Mouse (Mus musculus): ENCODE measurements around the gene Cyp4f39. TPM values are rescaled to one million over a fixed set of nuclear protein-coding genes. Genes with fewer than 3 reads are reported as not detected.
A peak's percentile ranks its signal among the peaks of the same experiment; 100 is the strongest.
"Not testable (repeated sequence)": the region's sequence is repeated elsewhere in the genome, so short reads cannot be mapped to it uniquely, and the experiment has no call there.

Gene Cyp4f39
- polyA plus RNA-seq, 1 experiment from 2014 or later: 0.45 TPM

DNA sequence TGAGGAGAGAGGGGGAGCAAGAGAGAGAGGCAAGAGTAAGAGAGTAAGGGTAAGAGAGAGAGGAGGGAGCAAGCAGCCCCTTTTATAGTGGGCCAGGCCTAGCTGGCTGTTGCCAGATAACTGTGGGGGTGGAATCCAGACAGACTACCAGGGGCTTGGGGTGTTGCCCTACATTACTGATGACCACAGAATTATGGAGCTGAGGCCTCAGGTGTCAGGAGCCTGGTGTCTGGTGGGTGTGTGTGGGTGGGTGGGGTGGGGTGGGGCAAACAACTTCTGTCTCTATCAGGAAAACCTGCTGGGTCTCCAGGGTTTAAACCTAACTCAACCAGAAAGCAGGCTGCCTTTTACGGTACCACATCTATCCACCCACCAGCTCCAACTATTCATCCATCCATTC lies 24.7 kb downstream of the Cyp4f39 start:
- Histone ChIP-seq H3K9me3 (no peaks in the 10 kb centered on the region), H3K27me3 (peaks cover 12% of the 10 kb centered on the region), H3K27ac (replicated peaks) (no peak overlapping the region), H3K9ac (no peak overlapping the region), H3K4me2 (no peak overlapping the region), H3K36me3 (no peaks in the 10 kb centered on the region), H3K4me3 (no peak overlapping the region), H3K4me1 (replicated peaks) (no peaks in the 10 kb centered on the region)
- no peak for ATAC-seq (ENCODE audit: low read depth)
- 96% methylated on average over 1 of the region's 1 CpGs for WGBS

DNA sequence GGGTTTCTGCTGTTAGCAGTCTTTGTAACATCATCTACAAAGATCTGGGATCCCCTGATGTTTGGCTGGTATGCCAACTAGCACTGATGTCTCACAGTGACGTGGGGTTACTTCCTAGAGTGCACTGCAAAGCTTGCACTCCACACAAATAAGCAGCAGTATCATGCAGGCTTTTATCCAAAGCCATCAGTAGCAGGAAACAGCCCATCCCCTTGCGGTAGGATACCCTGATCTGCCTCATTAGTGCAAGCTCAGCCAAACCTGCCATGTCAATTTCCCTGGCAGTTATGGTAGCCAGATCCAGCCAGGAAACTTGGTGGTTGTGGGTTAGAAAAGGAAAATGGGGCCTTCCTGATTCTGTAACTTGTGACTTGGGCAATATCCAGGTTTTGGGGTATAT lies 26.2 kb downstream of the Cyp4f39 start:
- Histone ChIP-seq H3K27ac (replicated peaks) (no peak overlapping the region), H3K4me3 (no peak overlapping the region), H3K4me2 (no peak overlapping the region), H3K36me3 (no peaks in the 10 kb centered on the region), H3K4me1 (replicated peaks) (peaks cover 4% of the 10 kb centered on the region; the same call in 1 of the 2 replicates), H3K9me3 (no peaks in the 10 kb centered on the region), H3K9ac (no peak overlapping the region), H3K27me3 (peaks cover 14% of the 10 kb centered on the region)
- no peak for ATAC-seq (ENCODE audit: low read depth)
- WGBS: 75% methylated on average over 2 of the region's 2 CpGs

DNA sequence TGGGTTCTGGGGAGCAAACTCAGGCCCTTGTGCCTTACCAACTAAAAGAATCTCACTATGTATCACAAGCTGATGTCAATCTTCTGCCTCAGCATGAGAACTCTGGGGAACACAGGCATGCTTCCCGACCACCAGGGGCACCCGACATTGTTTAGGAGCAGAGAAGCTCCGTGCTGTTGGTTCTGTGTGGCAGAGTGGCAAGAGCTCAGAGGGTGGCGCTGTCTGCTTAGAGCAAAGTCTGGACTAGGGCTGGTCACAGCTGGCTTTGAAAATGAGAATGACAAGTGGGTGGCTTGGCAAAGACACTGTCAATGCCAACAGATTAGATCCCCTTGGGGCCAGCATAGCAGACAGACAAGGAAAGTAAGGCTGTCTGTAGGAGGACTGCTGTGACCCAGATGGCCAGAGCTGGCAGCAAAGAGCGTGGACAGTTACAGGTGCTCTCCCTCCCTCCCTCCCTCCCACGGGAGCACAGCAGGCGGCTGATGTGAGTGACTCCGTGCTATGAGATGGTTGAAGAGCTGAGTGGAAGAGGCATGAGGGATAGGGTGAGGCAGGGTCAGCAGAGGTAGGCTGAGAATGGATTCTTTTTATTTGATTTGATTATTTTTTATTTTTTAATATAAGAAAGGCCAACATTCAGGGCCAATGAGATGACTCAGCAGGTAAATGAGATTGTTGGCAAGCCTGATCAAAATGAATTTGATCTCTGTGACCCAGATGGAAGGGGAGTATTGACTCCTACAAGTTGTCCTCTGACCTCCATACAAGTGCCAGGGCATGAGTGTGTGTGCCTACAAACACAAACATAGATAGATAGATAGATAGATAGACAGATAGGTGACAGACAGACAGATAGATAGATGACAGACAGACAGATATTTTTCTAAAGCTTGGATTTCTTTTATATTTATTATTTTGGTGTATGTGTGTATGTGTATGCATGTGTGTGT lies 27.3 kb downstream of the Cyp4f39 start:
- H3K36me3 ChIP-seq: no peaks in the 10 kb centered on the region
- H3K9ac ChIP-seq: no peak overlapping the region
- H3K27me3 ChIP-seq: peaks cover 14% of the 10 kb centered on the region
- H3K27ac ChIP-seq (replicated peaks): no peak overlapping the region
- 18% methylated on average over 8 of the region's 8 CpGs for WGBS
- no peaks in the 10 kb centered on the region for H3K9me3 ChIP-seq
- no peak overlapping the region for H3K4me2 ChIP-seq
- H3K4me1 ChIP-seq (replicated peaks): peaks cover 4% of the 10 kb centered on the region; the same call in 1 of the 2 replicates
- no peak overlapping the region for H3K4me3 ChIP-seq
- ATAC-seq (ENCODE audit: low read depth): no peak

DNA sequence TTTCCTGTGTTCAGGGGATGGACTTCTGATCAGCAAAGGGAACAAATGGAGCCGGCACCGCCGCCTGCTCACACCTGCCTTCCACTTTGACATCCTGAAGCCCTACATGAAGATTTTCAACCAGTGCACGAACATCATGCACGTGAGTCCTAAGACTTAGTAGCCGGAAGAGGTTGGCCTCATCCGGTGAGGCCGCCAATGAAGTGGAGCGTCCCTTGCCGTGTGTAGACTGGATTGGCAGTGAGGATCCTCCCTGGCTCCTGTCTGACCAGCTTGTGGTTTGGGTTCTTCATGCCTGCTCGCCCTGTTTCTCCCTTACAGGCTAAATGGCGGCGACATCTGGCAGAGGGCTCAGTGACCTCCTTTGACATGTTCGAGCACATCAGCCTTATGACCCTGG lies 29.2 kb downstream of the Cyp4f39 start:
- no peak for ATAC-seq (ENCODE audit: low read depth)
- H3K36me3 ChIP-seq: no peaks in the 10 kb centered on the region
- WGBS: 81% methylated on average over 14 of the region's 14 CpGs
- no peaks in the 10 kb centered on the region for H3K9me3 ChIP-seq
- no peak overlapping the region for H3K4me2 ChIP-seq
- no peak overlapping the region for H3K27ac ChIP-seq (replicated peaks)
- H3K4me1 ChIP-seq (replicated peaks): peaks cover 4% of the 10 kb centered on the region; the same call in 1 of the 2 replicates
- H3K4me3 ChIP-seq: no peak overlapping the region
- peaks cover 21% of the 10 kb centered on the region for H3K27me3 ChIP-seq
- no peak overlapping the region for H3K9ac ChIP-seq

DNA sequence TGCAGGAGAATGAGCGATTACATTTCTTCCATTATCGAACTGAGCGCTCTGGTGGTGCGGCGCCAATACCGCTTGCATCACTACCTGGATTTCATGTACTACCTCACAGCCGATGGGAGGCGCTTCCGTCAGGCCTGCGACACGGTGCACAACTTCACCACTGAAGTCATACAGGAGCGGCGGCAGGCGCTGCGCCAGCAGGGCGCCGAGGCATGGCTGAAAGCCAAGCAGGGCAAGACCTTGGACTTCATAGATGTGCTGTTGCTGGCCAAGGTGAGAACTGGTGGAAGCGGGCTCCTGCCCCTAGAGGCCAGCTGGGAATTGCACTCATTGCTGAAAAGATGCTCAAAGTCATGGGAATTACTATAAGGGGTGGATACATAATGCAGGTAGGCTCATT lies 30.7 kb downstream of the Cyp4f39 start:
- WGBS: 18% methylated on average over 18 of the region's 18 CpGs
- Histone ChIP-seq H3K9me3 (no peaks in the 10 kb centered on the region), H3K27me3 (peaks cover 21% of the 10 kb centered on the region), H3K4me2 (peak overlapping the region; percentile 48), H3K36me3 (no peaks in the 10 kb centered on the region), H3K4me3 (peak overlapping the region; percentile 19), H3K27ac (replicated peaks) (no peak overlapping the region), H3K4me1 (replicated peaks) (peaks cover 4% of the 10 kb centered on the region; the same call in 1 of the 2 replicates), H3K9ac (no peak overlapping the region)
- peak; percentile 86 for ATAC-seq (ENCODE audit: low read depth)

DNA sequence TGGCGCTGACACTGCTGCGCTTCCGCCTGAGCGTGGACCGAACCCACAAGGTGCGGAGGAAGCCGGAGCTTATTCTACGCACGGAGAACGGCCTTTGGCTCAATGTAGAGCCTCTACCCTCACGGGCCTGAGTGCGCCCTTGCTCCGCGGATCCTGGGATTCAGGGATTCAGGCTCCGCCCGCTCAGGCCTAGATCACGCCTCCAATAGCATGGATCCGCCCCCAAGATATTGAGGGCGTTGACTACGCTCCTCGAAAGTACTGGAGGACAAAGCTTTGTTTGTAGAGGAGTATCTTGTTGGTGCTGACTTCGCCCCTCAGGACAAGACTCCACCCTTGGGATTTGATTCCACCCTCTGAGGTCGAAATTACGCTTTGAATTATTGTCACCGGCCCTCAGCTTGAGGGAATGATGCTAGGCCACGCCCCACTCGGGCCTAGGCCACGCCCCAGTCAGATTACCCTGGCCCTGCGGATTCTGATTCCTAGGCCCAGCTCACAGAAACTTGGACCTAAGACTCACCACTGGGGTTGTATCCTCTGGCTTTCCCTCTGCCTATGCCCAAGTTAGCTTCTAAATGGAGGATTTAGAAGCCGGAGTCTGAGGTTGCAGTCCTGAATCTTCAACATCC lies 39.9 kb downstream of the Cyp4f39 start:
- peak overlapping the region; percentile 27; the same call in 1 of the 2 replicates for H3K9ac ChIP-seq
- H3K27me3 ChIP-seq: peaks cover 26% of the 10 kb centered on the region
- 7% methylated on average over 30 of the region's 30 CpGs for WGBS
- no peak for ATAC-seq (ENCODE audit: low read depth)
- H3K4me3 ChIP-seq: peak overlapping the region; percentile 29
- H3K4me2 ChIP-seq: peak overlapping the region; percentile 52
- no peaks in the 10 kb centered on the region; the same call in 1 of the 2 replicates for H3K4me1 ChIP-seq (replicated peaks)
- H3K27ac ChIP-seq (replicated peaks): no peak overlapping the region
- H3K36me3 ChIP-seq: no peaks in the 10 kb centered on the region
- H3K9me3 ChIP-seq: 0 out of 2 replicates have a peak, but pooled peaks cover 4% of the 10 kb centered on the region

DNA sequence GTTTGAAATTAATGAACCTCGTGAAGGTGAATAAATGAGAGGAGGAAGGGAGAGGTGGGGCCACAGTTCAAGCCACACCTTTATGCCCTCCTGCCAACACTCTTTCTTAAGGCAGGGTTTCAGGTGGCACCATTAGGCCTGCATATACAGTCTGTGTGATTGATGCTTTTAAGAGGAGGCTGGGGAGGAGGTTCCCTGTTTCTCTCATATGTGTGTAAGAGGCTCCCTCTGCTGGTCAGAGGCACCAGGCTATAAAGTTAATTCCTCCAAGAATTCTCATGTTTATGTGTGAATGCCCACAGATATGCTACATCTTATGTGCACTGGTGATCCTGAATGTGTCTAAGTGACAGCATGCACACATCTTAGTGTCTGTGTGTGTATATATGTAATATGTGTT lies 42.1 kb downstream of the Cyp4f39 start:
- Histone ChIP-seq H3K4me3 (no peak overlapping the region), H3K4me2 (no peak overlapping the region), H3K27ac (replicated peaks) (no peak overlapping the region), H3K9ac (no peak overlapping the region), H3K4me1 (replicated peaks) (no peaks in the 10 kb centered on the region; the same call in 1 of the 2 replicates), H3K9me3 (0 out of 2 replicates have a peak, but pooled peaks cover 4% of the 10 kb centered on the region), H3K27me3 (peaks cover 26% of the 10 kb centered on the region), H3K36me3 (no peaks in the 10 kb centered on the region)
- WGBS: 68% methylated on average over 1 of the region's 1 CpGs
- ATAC-seq (ENCODE audit: low read depth): peak; percentile 74

DNA sequence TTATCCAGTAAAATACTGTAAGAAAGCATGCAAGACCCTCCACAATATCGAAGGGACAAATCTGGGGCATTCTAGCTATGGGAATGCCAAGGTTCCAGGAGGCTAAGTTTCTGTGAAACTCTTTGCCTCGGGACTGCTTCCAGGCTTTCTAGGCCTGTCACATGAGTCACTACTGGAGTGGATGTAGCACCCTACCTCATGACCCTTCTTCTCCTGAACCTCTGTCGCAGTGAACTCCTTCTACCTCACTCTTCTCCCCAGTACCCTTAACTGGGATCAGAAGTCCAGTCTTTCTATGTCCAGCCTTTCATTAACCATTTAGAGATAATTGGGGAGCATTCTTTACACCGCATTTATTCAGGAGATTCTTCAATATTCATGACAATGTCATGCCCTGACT lies 48.0 kb downstream of the Cyp4f39 start:
- H3K9me3 ChIP-seq; H3K27me3 ChIP-seq; ATAC-seq (ENCODE audit: low read depth); H3K4me1 ChIP-seq (replicated peaks); H3K9ac ChIP-seq; H3K4me2 ChIP-seq; H3K36me3 ChIP-seq; H3K4me3 ChIP-seq; H3K27ac ChIP-seq (replicated peaks): not testable (repeated sequence)
- 88% methylated on average over 4 of the region's 4 CpGs for WGBS

DNA sequence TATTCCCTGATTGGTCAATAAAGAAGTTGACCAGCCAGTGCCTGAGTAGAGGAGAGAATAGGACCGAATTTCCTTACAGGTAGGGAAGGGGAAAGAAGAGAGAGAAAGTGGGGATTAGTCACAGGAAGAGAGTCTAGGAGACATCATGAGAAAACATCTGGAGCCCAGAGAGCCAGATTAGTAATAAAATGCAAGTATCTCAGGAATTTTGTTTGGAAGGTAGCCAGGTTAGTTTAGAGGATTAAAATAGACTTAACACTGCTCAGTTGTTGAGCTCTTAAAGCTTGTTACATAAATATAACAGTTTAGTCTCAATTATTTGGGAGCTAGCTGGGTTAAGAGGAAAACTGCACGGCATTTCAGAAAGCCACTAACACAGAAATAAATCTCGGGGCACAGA lies 48.5 kb downstream of the Cyp4f39 start:
- no peak overlapping the region for H3K9ac ChIP-seq
- no peak overlapping the region for H3K27ac ChIP-seq (replicated peaks)
- H3K27me3 ChIP-seq: no peaks in the 10 kb centered on the region
- no peak for ATAC-seq (ENCODE audit: low read depth)
- H3K4me1 ChIP-seq (replicated peaks): peaks cover 10% of the 10 kb centered on the region; the same call in 1 of the 2 replicates
- WGBS: 80% methylated on average over 3 of the region's 3 CpGs
- H3K36me3 ChIP-seq: no peaks in the 10 kb centered on the region
- H3K4me2 ChIP-seq: no peak overlapping the region
- no peak overlapping the region for H3K4me3 ChIP-seq
- H3K9me3 ChIP-seq: no peaks in the 10 kb centered on the region

DNA sequence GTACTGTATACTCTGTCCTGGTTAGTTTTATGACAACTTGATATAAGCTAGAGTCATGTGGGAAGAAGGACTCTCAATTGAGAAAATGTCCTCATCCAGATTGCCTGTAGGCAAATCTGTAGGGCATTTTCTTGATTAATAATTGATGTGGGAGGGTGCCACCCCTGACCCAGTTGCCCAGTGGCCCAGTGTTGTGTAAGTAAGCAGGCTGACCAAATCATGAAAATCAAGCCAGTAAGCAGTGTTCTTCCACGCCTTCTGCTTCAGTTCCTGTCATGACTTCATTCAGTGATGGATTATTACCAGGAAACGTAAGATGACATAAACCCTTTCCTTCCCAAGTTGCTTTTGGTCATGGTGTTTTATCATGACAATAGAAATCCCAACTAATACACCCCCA lies 50.6 kb downstream of the Cyp4f39 start:
- WGBS: 74% methylated on average over 2 of the region's 2 CpGs

DNA sequence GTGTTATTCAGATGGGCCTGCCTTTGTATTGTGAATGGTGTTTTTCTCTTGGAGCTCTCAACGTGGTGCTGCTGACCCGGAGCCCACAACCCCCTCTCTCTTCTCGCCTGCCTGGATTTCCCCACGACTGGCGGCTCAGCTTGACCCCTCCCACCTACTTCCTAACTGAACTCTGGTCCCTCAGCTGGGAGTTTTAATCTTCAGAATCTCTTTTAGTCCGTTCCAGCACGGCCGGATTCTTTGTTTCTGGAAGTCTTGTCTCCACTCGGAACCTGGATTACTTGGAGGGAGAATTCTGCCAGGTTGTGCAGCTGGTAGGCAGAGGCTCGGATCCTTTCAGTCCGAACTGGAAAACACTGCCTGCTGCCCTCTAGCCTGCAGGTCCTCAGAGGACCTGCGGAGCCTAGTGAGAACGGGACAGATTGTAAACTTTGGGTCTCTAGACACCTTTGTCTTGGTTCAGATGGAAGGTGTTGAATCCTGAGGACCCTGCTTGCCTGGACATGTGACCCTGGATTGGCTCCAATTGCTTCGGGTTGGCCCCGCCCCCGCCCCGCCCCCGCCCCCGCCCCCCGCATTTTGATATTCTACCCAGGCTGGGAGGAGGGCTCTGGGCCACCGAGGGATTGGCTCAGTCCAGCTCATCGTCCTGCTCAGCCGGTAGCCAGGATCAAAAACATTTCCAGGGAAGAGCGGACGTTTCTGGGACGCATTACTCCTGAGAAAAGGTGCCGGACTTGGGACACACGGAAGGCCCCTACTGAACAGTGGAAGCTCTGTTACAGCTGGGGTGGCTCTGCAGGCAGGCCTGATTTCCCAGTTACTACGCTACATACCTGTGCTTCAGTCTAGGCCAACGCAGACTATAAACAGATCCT lies 53.6 kb downstream of the Cyp4f39 start, which contains the start of gene Cyp4f17:
Cyp4f17 (plus strand) TSS at position 200 of the 878 bp plus-strand sequence.
- Histone ChIP-seq H3K4me2 (peak within 1 kb of the TSS; percentile 85), H3K36me3 (peaks cover 5% of the 10 kb centered on the region; the same call in 1 of the 2 replicates), H3K27me3 (no peaks in the 10 kb centered on the region), H3K9me3 (no peaks in the 10 kb centered on the region), H3K4me1 (replicated peaks) (peaks cover 21% of the 10 kb centered on the region), H3K9ac (peak within 1 kb of the TSS; percentile 75), H3K4me3 (peak within 1 kb of the TSS; percentile 49), H3K27ac (replicated peaks) (peak within 1 kb of the TSS; percentile 84)
- WGBS: under 1% methylated on average over 30 of the region's 30 CpGs
- ATAC-seq (ENCODE audit: low read depth): peak; percentile 91

More for the DNA sequence above, 50.6 kb downstream of the Cyp4f39 start:
- no peaks in the 10 kb centered on the region for H3K27me3 ChIP-seq
- H3K36me3 ChIP-seq: no peaks in the 10 kb centered on the region
- no peak overlapping the region for H3K4me3 ChIP-seq
- no peaks in the 10 kb centered on the region for H3K9me3 ChIP-seq
- H3K9ac ChIP-seq: no peak overlapping the region
- no peak overlapping the region for H3K4me2 ChIP-seq
- no peak for ATAC-seq (ENCODE audit: low read depth)
- no peak overlapping the region for H3K27ac ChIP-seq (replicated peaks)
- peaks cover 21% of the 10 kb centered on the region for H3K4me1 ChIP-seq (replicated peaks)
